Mouse (Mus musculus) cerebellum, adult 2 months (tissue): ENCODE measurements around the gene Olfr525.

Experiments used
- CTCF ChIP-seq: fragments of 200-500 bp; IDR thresholded peaks from 2 replicates; pipeline ENCODE4 v1.5.1; 2011; ENCODE audit warnings: low read depth, mild to moderate bottlenecking, control low read depth, low read length, moderate library complexity, borderline replicate concordance; ENCODE audit not compliant: insufficient read depth
- POLR2A ChIP-seq: fragments of 200-500 bp; IDR thresholded peaks from 2 replicates; pipeline ENCODE4 v1.6.1; 2011; ENCODE audit warnings: low read length, control low read depth, borderline replicate concordance; ENCODE audit not compliant: insufficient read depth

GRCm38 (mm10) chr7:140321135-140321534 lies 477 bp downstream of the Olfr525 start:
- no peak for TF ChIP-seq CTCF
- no peak for TF ChIP-seq POLR2A
